Mouse (Mus musculus): ENCODE data around the gene Grk5.

The Grk5 gene

DNA sequence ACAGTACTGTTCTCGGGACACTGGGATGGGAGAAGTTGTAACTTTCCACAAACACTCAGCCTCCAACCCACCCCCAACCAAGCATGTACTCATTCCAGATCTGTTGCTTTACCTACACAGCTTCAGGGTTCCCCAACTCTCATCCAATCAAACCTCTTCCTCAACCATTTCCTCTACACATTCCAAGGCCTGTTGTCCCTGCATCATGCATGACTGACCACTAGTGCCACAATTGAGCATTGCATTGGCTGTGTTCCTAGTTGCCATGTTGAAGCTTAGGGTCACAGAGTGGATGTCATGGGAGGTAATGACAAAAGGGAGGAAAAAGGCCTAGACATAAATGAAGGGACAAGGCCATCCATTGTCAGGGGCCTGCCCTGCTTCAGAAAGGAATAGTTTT lies 175.5 kb downstream of the Grk5 start:
- DNase-seq (ENCODE audit: low spot score) = no peak

DNA sequence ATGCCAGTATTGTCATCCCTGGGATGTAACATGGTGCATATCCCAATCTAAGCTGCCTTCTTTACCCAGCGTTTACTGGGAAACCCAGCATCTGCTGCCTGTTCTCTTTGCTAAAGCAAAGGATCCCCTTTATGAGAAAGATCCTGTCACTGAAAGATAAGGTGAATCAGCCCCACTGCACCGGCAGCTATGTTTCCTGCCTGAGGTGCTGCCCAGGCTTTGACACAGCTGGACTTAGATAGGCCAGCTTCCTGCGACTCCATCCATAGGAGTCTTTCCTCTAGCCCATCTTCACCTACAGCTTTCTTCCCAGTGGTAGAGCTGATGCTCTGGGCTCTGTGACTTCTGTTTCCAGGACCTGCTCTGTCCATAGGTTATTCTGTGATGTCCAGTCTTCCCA lies 189.1 kb downstream of the Grk5 start:
- DNase-seq (ENCODE audit: low spot score) = no peak

DNA sequence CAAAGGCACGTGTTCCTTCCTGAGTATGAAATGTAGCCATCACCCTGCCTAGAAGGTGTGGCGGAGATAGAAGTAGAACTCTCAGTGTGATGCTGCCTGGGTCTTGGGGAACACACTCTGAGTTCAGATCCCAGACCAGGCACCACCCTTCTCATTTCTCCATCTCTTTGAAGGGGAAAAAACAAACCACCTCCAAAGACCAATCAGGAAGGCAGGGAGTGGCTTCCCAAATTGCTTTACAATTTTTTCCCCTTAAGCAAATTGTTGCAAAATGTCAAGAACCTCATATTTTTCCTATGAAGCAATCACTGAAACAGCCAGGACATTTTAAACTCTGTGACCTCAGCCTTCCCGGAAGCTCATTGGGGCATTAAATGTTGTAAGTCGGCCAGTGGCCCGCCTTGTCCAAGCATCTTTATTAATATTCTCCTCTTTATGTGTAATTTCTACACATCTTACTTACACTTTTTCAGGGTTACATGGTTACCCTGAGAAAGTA lies 190.8 kb downstream of the Grk5 start:
- no peak for DNase-seq (ENCODE audit: low spot score)

DNA sequence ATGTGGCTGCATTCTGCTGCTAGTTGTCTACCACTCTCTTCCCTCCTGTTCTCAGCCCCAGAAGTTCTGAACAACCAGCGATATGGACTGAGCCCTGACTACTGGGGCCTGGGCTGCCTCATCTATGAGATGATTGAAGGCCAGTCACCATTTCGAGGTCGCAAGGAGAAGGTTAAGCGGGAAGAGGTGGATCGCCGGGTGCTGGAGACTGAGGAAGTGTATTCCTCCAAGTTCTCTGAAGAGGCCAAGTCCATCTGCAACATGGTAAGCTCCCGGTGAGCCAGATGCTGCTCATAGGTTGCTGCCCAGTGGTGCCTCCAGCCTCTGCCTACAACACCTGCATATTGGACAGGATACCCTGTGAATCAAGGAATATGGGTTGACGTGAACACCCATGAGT lies 193.5 kb downstream of the Grk5 start:
- DNase-seq (ENCODE audit: low spot score) = no peak

DNA sequence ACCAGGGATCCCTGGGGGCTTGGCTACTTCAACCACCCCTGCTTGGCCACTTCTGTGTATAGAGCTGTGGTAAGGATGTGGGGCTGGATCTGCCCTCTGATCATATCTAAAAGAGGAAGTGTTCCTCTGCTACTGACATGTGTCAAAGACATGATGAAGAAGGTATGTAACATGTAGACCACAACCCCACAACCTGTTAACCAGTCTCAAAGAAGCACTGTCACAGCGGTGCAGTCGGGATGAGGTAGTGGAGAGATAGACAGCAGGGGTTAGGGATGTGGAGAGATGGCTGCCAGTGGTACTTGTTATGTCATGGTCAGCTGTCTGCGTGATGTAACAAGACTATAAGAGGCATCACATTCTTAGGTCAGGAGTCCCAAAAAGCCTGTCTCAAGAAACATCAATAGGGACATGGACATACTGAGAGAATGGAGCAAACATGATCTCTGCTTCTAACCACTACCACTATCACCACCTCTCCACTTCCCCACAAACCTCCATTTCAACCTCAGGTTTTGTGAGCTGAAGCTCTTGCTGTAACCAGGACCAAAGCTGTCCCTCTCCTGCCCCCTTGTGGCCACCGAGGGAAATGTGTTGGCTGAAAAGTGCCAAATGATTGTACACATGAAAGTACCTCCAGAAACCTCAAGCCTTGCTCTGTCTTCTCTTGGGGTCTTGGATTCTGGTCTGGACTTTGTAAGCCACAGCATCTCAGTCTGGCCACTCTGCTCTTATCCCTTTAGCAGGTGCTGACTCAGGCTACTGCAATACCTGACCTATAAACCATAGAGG lies 194.8 kb downstream of the Grk5 start:
- DNase-seq (ENCODE audit: low spot score) = peak; percentile 86

DNA sequence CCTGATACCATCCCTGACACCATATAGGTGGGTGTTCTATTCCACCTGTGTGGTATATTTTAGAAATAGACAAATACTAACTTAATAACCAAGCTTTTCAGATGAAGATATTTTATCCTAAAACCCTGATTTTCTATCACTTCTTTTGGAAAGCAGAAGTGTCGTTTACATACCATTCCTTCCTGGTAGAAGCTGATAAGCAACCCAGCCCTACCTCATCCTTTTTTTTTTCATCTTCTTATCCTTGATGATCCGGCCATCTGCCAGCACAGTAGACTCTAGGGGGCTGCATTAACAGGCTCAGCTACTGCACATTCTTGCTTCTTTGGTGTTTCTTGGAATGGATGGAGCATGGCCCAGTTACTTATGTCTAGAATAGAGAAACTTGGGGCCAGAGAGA lies 195.7 kb downstream of the Grk5 start:
- no peak for DNase-seq (ENCODE audit: low spot score)

DNA sequence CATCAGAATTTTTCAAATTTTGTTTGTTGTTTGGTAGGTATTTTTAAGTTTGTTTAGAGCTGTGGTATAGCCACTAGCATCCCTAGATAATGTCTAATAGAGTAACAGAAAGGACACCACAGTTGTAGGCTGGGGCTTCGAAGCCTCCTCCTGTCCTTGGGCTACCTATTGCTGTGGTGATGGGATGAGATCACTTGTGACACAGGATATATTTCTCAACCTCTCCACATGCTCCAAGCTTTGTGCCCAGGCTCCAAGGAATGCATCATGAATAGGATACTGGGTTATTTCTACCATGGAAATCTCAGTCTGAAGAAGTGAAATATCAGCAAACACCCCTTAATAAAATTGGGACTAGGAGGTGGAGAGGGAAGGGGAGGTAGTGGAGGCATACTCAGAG lies 198.2 kb downstream of the Grk5 start:
- DNase-seq (ENCODE audit: low spot score) = no peak

DNA sequence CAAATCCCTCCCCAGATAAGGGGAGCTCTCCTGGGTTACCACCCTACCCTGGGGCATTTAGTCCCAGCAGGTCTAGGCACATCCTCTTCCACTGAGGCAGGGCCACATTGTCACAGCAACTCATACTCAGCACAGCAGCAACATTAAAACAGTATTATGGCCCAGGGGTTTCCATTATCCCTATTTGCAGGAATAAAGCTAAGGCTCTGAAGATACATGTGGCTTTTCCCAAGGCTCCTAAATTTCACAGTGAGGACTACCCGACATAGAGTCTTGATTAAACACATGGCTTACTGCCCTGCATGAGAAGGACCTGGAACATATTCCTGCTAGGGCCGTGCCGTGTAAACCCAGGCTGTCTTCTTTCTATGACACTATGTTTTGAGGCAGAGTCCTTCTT lies 199.5 kb downstream of the Grk5 start:
- DNase-seq (ENCODE audit: low spot score) = no peak

DNA sequence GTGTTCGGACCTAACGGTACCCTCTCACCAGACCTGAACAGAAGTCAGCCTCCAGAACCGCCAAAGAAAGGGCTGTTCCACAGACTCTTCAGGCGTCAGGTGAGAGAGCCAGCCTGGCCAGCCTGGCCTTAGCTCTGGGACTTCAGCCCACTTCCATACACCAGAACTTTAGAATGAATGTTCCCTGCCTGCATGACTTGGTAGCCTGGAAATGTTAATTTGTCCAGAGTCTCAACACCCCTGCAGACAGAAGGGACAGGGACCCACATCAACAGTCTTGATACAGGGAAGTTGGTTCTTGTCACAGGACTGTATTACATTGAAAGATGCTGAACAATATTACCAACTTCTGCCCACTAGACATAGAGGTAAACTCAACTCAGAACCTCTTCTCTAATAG lies 201.0 kb downstream of the Grk5 start:
- DNase-seq (ENCODE audit: low spot score) = no peak

DNA sequence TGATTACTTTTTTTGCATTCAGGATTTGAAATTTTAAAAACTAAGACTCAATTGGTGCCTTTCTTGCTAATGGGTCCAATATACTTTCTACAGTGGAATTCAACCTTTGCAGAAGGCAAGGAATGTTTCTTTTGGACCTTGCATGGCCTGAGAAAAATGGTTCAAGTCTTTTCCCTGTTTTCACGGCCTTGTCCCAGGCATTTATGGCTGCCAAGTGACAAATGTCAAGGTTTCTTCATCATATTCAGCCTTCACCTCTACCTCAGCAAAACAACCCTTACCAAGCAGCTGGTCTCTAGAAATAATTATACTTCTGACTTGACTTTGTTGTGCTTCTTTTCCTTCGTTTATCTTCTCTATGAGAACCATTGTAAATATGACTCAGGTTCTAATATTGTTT lies 207.2 kb downstream of the Grk5 start:
- DNase-seq (ENCODE audit: low spot score) = no peak

DNA sequence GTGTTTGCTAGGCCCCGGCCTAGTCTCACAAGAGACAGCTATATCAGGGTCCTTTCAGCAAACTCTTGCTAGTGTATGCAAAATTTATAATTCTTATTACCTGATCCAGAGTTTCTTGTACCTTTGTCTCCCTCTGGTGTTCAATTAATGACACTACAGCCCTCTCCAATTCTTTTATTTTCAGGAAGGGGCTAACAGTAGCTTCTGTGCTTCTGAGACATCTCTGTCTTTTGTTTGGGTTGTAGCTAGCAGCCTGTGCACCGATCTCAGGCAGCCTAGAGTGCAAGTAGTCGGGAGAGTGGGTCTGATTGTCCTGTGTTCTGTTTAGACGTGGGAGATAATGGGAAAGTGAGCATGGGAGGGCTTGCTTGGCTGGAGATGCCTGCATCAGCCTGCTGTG lies 208.2 kb downstream of the Grk5 start:
- no peak for DNase-seq (ENCODE audit: low spot score)

DNA sequence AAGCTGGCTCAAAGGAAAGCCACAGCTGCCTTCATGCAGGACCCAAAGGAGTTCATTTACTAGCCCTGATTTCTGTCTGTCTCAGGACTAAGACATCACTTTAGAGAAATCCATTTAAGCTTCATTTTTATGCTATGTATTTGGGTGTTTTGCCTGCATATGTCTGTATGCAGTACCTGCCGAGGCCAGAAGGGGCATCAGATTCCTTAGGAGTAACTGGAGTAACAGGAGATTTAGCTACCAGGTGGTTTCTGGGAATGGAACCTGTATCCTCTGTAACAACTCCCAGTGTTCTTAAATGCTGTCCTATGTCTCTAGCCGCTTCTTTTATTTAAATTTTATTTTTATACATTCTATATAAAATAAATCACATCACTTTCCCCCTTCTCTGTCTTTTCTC lies 220.6 kb downstream of the Grk5 start:
- DNase-seq (ENCODE audit: low spot score) = peak; percentile 12

DNA sequence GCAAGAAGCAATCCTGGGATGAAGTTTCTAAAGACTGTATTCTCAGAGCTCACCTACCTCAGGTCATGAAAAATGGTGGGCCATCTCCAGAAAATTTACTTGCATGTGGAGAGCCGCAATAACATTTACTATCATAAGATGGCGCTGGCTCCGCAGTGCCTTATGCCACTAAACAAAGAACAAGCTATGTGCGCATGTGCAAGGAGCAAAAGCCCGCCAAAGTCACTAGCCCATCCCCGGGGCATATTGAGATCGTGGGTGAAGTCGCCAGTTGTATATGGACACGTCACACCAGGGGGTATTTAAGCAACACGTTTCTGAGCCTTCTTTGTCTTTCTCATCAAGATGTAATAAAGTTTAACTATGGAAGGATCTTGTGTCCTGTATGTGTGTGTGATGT lies 241.5 kb downstream of the Grk5 start:
- no peak for DNase-seq (ENCODE audit: low spot score)

DNA sequence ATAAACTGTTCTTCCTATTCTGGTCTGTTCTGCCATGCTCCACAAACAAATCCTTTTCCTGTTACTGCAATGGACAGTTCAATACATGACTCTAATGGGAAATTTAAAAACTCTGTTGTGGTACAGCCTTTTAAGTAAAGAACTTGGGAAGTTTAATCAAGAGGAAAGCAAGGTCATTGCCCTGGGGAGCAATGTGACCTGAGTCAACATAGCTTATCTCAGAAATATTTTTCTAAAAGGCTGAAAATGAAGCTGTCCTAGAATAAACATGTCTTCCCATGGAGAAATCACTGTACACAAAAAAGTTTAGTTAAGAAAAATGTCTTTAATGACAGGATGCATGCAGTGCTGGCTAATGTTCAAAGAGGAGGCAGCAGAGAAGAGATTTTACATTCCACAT lies 249.1 kb downstream of the Grk5 start:
- no peak for DNase-seq (ENCODE audit: low spot score)

DNA sequence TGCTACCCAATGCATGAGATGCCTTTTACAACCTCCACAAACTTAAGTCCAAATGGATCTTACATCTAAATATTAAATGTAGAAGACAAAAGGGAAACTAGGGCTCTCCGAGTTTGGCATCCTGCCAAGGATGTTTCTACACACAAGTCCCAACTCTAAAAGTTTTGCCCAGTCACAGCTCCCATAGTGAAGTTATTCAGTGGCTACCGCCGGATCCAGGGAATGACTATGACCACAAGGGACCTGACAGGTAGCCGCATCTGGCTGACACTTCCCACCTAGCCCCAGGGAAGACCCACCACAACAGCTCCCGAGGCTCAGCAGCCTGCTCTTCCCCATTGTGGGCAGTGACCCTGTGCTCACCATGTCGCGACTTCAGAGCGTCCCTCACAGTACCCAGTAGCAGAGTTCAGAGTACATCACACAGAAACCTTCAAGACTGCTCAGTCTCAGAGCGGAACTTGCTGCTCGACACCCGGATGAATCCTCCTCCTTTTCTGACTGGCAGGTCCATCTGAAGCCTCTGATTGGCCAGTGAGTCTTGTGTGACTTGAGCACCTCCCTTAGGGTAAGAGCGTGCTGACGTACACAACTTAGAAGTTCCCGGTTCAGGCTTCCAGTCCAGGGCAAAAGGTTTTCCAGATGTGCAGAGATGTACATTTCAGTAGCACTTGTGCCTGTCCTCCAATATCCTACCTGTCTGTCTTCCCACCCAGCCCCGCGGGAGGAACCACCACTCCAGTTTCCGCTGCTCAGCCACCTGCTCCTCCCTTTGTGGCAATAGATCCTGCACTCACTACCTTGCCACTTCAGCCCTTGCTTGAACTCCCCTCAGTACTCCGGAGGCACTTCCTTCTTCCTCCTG lies 251.0 kb downstream of the Grk5 start, which contains the start of gene Zfp950:
Zfp950 (minus strand) TSS at position 499 of the 865 bp plus-strand sequence.
- peak; percentile 81 for DNase-seq (ENCODE audit: low spot score)

DNA sequence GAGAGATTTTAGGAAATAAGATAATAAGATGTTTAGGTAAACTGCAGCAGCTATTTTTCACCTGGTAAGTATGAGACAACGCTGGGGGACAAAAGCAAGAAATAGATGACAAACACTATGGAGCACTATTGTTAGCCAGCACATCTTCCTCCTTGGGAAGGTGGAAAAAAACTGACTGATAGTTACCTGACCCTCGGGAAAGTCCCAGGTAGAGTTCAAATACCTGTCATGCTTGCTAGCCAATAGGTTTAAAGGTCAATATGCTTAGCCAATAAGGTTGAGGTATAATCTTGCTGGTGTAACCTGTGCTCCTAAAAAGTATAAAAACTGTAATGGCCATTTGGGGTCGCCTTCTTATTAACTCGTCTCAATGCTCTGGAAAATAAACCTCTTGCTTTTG lies 251.8 kb downstream of the Grk5 start:
- DNase-seq (ENCODE audit: low spot score) = no peak

Data from urinary bladder, postnatal 14 days (tissue).